Mouse (Mus musculus) embryonic facial prominence, embryonic 10.5 days (tissue): Measurements from ENCODE around the gene Tango6. TPM values are rescaled to one million over a fixed set of nuclear protein-coding genes. Genes with fewer than 3 reads are reported as not detected.
A peak's percentile ranks its signal among the peaks of the same experiment; 100 is the strongest.

Source experiments
- DNase-seq: peaks from one replicate; pipeline ENCODE4 v3.0.0-alpha.2; 2017; ENCODE audit warnings: low spot score
- H3K27ac ChIP-seq: fragments of 300-500 bp; sonication (generic); replicated peaks from 2 replicates; pipeline ENCODE4 v1.5.1; 2016; ENCODE audit warnings: mild to moderate bottlenecking
- H3K27me3 ChIP-seq: fragments of 300-500 bp; sonication (generic); replicated peaks from 2 replicates; pipeline ENCODE4 v1.6.1; 2016; ENCODE audit warnings: low read depth, mild to moderate bottlenecking; ENCODE audit not compliant: poor library complexity, severe bottlenecking
- H3K36me3 ChIP-seq: fragments of 300-500 bp; sonication (generic); replicated peaks from 2 replicates; pipeline ENCODE4 v1.6.1; 2016; ENCODE audit warnings: mild to moderate bottlenecking, moderate library complexity
- H3K4me1 ChIP-seq: fragments of 300-500 bp; sonication (generic); 2 replicates; pipeline ENCODE4 v1.6.1; 2016
- H3K4me3 ChIP-seq: fragments of 300-500 bp; sonication (generic); 2 replicates; pipeline ENCODE4 v1.5.1; 2016; ENCODE audit warnings: mild to moderate bottlenecking, moderate library complexity
- H3K9me3 ChIP-seq: fragments of 300-500 bp; sonication (generic); 2 replicates; pipeline ENCODE4 v1.6.1; 2016; ENCODE audit warnings: mild to moderate bottlenecking
- WGBS: fragments of 180-500 bp; shearing (Covaris S2); methylation state at CpG from one replicate; pipeline ENCODE4 v1.1.7; 2016; 5-methylcytosine and 5-hydroxymethylcytosine counted together
- polyA plus RNA-seq: library from polyadenylated mRNA; unstranded; fragments of >200 nt; fragmentation: Nextera tagmentation; extraction: Ambion mirVana; gene quantifications from 2 replicates; pipeline ENCODE4 v1.2.1, GENCODE M21; 2016

Tango6 gene
- polyA plus RNA-seq, result 16.3 and 16.8 TPM in 2 replicates

DNA sequence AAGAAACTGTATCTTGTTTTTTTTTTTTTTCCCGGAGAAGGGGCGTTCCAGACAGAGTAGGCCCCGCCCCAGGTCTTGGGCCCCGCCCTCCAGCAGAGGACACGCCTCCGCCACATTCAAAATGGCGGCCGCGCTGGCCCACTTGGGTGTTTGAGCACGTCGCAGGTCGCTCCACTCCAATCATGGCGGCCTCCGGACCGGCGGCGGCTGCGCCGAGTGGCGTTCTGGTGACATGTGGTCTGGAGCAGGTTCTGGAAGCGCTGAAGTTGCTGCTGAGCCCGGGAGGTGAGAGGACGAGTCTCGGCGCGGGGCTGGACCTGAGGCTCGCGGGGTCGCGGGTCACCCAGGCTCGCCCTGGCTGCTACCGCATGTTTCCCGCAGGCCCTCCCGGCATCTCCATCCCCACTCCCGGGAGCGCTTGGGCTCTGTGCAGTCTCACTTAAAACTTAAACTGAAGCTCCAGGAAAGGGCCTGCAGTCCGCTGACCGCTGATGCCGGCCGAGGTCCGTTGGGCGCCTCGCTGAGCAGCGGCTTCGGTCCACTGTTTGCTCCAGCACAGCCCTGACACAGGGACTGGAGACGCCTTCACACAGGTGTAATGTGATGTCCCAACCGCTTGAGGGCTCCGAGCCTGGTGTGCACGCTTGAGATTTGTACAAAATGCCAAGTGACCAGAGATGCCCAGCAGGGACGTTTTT, at the start of gene Tango6:
Gene Tango6, plus strand, starts transcription at position 98 of the 698 bp plus-strand sequence.
- H3K27ac ChIP-seq, result peak within 1 kb of the TSS; percentile 94
- 0 out of 2 replicates have a peak, but pooled peaks cover 6% of the 10 kb centered on the region for H3K9me3 ChIP-seq
- H3K4me3 ChIP-seq, result peak within 1 kb of the TSS; percentile 76
- peaks cover 4% of the 10 kb centered on the region for H3K36me3 ChIP-seq
- WGBS, result under 1% methylated on average over 50 of the region's 50 CpGs
- peak; percentile 94 for DNase-seq
- H3K4me1 ChIP-seq, result peaks cover 19% of the 10 kb centered on the region
- H3K27me3 ChIP-seq, result no peaks in the 10 kb centered on the region

DNA sequence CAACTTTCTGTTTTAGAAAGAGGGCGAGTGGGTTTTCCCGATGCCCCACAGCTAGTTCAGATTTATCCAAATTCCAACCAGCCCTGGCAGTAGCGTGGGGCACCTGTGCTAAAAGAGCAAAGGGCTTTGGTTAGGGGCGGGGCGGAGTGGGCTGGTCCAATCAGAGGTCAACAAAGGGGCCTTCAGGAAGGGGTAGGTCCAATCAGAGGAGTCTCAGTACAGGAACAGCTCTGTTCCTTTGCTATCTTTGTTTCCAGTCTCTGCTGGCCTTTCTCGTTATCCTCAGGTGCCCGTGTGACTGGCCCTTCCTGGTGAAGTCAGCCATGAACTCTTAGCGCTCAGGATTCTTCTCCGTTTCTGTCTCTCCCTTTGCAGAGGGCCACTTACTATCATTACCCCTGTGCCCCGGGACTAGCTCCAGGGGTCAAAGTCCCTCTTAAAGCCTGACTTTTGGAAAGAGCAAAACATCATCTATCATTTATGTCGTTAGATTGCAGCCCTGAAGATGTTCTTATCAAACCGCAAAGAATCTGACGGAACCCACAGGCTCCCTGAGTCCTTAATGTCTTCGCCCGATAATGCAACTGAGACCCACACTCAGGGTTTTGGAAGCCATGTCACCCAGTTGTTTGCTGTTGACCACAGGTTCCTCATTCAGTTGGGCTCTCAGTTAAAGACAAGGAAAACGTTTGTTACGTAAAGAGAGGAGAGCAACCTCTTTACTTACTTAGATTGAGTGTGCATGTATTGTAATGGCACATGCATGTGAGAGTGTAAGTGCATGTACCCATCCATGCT, 49.3 kb upstream of the Tango6 start:
- DNase-seq, result no peak
- Histone ChIP-seq H3K36me3 (no peaks in the 10 kb centered on the region), H3K27me3 (peaks cover 3% of the 10 kb centered on the region; the same call in 1 of the 2 replicates), H3K9me3 (no peaks in the 10 kb centered on the region), H3K4me3 (no peak overlapping the region), H3K4me1 (peaks cover 46% of the 10 kb centered on the region), H3K27ac (no peak overlapping the region)
- WGBS, result 70% methylated on average over 17 of the region's 17 CpGs

DNA sequence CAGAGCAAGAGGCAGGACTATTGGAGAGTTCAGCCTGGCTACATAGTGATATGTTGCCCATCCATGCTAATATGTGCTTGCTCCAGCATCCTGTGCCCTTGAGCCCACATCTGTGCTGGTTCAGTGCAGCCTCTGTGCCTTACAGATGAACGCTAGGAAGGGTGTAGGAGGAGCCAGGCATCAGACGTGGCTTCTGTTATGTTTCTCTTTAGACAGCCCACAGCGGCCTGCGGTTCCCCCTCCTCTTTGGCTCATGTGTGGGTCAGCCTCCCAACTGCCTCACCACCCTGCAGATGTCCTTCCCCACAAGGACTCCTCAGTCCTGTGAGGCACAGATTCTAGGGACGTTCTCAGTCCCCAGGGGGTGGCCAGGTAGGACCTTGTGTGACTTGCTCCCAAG, 47.6 kb upstream of the Tango6 start:
- H3K9me3 ChIP-seq, result no peaks in the 10 kb centered on the region
- no peaks in the 10 kb centered on the region for H3K36me3 ChIP-seq
- no peak overlapping the region for H3K4me3 ChIP-seq
- peaks cover 40% of the 10 kb centered on the region for H3K4me1 ChIP-seq
- H3K27ac ChIP-seq, result no peak overlapping the region
- H3K27me3 ChIP-seq, result peaks cover 3% of the 10 kb centered on the region; the same call in 1 of the 2 replicates
- 46% methylated on average over 5 of the region's 5 CpGs for WGBS
- no peak for DNase-seq

DNA sequence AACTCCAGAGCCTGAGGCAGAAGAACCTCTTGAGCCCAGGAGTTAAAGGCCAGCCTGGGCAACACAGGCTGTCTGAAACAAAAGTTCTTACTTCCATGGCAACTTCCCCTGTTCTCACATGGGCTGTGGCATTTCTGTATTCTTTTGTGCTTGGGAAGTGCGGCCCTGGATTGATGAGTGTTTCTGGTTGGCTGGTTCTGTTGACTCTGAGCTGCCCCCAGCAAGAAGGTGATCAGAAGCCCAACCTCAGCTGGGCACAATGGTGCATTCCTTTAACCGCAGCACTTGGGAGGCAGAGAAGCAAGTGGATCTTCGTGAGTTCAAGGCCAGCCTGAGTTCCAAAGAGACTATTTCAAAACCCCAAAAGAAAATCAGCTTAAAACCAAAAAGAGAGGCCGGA, 45.4 kb upstream of the Tango6 start:
- Histone ChIP-seq H3K4me3 (no peak overlapping the region), H3K4me1 (peaks cover 42% of the 10 kb centered on the region), H3K27ac (no peak overlapping the region), H3K9me3 (no peaks in the 10 kb centered on the region), H3K27me3 (no peaks in the 10 kb centered on the region; the same call in 1 of the 2 replicates), H3K36me3 (no peaks in the 10 kb centered on the region)
- WGBS, result 82% methylated on average over 4 of the region's 4 CpGs
- DNase-seq, result no peak

DNA sequence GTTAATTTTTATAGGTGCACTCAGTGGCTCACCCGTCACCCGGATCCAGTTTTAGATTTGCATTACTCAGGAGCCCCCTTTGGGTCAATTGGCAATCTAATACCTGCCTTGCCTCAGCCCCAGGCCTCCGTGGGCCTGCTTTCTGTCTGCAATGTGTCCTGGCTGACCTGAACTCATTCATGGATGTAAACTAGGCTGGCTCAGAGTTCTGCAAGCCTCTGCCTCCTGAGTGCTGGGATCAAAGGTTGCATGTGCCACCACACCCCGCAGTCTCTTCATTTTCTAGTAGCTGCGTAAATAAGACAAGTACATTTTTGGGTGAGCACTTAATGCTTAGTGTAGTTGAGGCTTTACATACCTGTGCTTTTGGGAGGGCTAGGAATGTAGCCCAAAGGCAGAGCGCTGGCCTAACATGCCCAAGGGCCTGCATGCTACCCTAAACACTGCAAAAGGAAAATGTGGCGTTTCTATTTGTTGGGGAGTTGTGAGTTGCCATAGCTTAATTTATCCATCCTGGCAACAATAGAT, 44.0 kb upstream of the Tango6 start:
- no peaks in the 10 kb centered on the region for H3K27me3 ChIP-seq
- no peak overlapping the region for H3K27ac ChIP-seq
- no peaks in the 10 kb centered on the region for H3K9me3 ChIP-seq
- 84% methylated on average over 7 of the region's 7 CpGs for WGBS
- H3K36me3 ChIP-seq, result no peaks in the 10 kb centered on the region
- peaks cover 34% of the 10 kb centered on the region for H3K4me1 ChIP-seq
- H3K4me3 ChIP-seq, result no peak overlapping the region
- no peak for DNase-seq

DNA sequence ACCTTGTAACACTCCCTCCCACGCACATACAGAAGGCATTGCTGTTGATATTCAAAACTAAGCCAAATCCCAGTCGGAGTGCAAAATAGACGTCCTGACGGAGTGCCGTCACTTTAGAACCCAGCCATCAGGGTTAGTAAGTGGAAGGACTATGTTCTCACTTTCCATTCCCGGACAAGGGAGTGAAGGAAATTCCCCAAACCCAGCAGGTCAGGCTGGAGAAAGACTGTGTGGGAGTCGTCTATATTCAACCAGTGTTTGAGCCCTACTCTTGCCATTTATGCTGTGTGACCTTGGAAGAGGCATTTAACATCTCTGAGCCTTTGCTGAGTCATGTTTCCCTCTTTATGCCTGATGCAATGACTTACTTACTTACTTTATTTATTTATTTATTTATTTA, 42.7 kb upstream of the Tango6 start:
- Histone ChIP-seq H3K9me3 (no peaks in the 10 kb centered on the region), H3K4me1 (peaks cover 36% of the 10 kb centered on the region), H3K4me3 (no peak overlapping the region), H3K27ac (no peak overlapping the region), H3K36me3 (no peaks in the 10 kb centered on the region), H3K27me3 (no peaks in the 10 kb centered on the region)
- WGBS, result 88% methylated on average over 7 of the region's 7 CpGs
- DNase-seq, result no peak

DNA sequence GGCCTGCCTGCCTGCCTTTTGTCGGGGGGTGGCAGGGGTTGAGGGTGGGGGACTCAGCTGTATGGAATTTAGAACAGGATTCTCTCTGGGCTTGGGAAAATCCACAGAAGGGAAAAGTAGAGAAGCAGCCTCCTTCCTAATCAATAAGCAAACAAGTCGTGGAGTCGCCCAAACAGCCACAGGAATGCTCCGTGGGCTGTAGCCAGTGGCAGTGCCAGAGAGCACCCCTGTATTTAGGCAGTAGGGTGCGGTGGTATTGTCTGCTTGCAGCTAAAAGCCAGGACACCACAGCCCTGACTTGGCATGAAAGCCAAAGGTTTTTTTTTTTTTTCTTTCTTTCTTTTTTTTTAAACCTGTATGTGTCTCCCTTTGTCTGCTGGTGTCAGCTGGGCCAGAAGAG, 41.9 kb upstream of the Tango6 start:
- DNase-seq, result no peak
- H3K9me3 ChIP-seq, result no peaks in the 10 kb centered on the region
- H3K4me3 ChIP-seq, result no peak overlapping the region
- no peaks in the 10 kb centered on the region for H3K27me3 ChIP-seq
- H3K4me1 ChIP-seq, result peaks cover 32% of the 10 kb centered on the region
- 77% methylated on average over 5 of the region's 5 CpGs for WGBS
- no peaks in the 10 kb centered on the region for H3K36me3 ChIP-seq
- H3K27ac ChIP-seq, result no peak overlapping the region

DNA sequence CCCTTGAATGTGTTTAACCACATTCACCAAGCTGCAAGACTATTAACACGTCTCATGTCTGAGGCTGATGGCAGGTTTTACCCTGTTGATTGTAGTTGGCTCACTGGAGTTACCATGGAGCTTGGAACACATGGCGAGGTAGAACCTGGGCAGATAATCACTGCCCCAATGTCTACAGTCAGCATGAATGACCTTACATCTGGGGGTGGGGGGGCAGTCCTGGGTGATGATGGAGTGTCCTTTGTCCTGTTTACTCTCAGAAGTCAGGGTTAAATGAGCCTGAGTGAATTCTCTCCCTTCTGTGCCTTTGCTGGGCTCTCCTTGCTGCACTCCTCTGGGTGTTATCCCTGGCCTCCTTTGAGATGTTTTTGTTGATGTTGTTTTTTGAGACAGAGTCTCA, 40.7 kb upstream of the Tango6 start:
- H3K27ac ChIP-seq, result no peak overlapping the region
- H3K27me3 ChIP-seq, result no peaks in the 10 kb centered on the region
- WGBS, result 80% methylated on average over 2 of the region's 2 CpGs
- no peaks in the 10 kb centered on the region for H3K36me3 ChIP-seq
- peaks cover 23% of the 10 kb centered on the region; the same call in 1 of the 2 replicates for H3K4me1 ChIP-seq
- H3K4me3 ChIP-seq, result no peak overlapping the region
- no peaks in the 10 kb centered on the region for H3K9me3 ChIP-seq
- DNase-seq, result no peak

DNA sequence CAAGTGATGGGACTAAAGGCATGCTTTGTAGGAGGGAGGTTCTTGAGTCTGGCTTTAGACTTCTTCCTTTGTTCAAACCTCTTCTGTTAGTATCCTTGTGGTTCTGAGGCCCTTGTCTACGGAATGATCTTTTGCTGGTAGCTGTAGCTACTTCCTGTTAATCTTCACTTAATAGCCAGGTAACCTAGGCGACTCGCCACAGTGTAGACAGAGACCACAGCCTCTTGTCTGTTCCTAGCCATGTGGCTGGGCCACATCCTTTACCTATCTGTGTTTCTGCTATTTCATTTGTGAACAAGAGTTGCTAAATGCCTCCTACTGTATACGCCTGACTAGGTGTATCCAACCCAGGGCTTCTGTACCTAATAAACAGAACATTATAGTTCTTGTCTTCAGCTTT, 39.8 kb upstream of the Tango6 start:
- 90% methylated on average over 4 of the region's 4 CpGs for WGBS
- Histone ChIP-seq H3K27me3 (no peaks in the 10 kb centered on the region), H3K4me1 (peaks cover 23% of the 10 kb centered on the region; the same call in 1 of the 2 replicates), H3K9me3 (no peaks in the 10 kb centered on the region), H3K4me3 (no peak overlapping the region), H3K36me3 (no peaks in the 10 kb centered on the region), H3K27ac (no peak overlapping the region)
- DNase-seq, result no peak

DNA sequence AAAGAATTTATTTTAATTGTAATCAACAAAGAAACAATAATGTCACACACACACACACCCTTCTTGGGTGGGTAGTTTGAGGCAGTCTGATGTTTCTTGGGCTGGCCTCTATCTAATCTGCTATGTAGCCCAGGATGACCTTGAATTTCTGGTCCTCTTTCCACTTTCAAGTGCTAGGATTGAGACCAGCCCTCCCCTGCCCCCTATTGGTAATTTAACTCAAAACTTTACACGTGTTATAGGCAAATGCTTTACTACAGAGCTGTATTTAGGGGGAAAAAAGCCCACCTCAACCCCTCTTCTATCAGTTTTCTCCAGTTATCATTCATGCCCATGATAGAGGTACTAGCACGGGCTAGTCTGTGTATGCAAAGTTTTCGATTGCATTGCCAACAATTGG, 37.9 kb upstream of the Tango6 start:
- Histone ChIP-seq H3K4me1 (peaks cover 20% of the 10 kb centered on the region; the same call in 1 of the 2 replicates), H3K27ac (no peak overlapping the region), H3K4me3 (no peak overlapping the region), H3K9me3 (no peaks in the 10 kb centered on the region), H3K36me3 (no peaks in the 10 kb centered on the region), H3K27me3 (no peaks in the 10 kb centered on the region)
- DNase-seq, result no peak
- 76% methylated on average over 3 of the region's 3 CpGs for WGBS

DNA sequence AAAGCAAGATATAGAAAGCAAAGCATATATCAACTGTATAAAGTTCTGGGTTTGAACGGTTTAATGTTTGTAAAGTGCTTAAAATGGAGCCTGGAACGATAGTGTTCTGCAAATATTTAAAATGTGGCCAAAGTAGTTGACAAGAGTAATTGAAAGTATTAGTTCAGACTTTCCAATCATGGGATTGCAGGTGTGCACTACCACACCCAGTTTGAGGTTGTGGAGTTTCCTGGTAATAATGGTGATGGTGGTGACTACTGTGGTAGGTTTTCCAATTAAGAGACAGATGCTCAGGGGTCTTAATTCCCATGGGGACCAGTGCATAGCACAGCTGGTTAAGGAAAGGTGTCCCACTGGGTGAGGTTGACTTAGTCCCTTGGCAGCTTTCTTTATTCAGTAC, 36.7 kb upstream of the Tango6 start:
- H3K9me3 ChIP-seq, result no peaks in the 10 kb centered on the region
- peaks cover 16% of the 10 kb centered on the region; the same call in 1 of the 2 replicates for H3K4me1 ChIP-seq
- no peak overlapping the region for H3K4me3 ChIP-seq
- no peak for DNase-seq
- H3K27me3 ChIP-seq, result no peaks in the 10 kb centered on the region
- no peaks in the 10 kb centered on the region for H3K36me3 ChIP-seq
- no peak overlapping the region for H3K27ac ChIP-seq
- WGBS, result 91% methylated on average over 2 of the region's 2 CpGs

DNA sequence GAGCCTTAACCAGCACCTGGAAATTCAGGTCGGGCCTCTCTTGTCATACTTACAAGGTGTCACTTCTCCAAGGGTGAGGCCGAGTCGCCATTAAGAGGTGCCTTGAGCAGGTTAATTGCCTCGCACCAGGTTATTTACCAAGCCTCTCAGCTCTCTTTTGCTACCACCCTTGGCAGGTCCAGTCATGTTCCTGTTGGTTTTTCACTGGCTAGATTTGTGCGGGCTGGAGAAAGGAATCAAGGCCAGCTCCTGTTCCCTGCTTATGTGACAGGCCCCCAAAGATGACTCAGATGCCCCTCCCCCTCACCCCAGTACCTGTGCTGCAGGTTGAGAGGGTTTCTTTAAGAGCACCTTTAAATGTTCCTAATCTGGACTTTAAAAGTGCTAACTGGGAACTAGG, 36.1 kb upstream of the Tango6 start:
- DNase-seq, result no peak
- no peaks in the 10 kb centered on the region for H3K9me3 ChIP-seq
- H3K36me3 ChIP-seq, result no peaks in the 10 kb centered on the region
- no peak overlapping the region for H3K4me3 ChIP-seq
- no peaks in the 10 kb centered on the region for H3K27me3 ChIP-seq
- no peak overlapping the region for H3K27ac ChIP-seq
- WGBS, result 70% methylated on average over 5 of the region's 5 CpGs
- peaks cover 14% of the 10 kb centered on the region; the same call in 1 of the 2 replicates for H3K4me1 ChIP-seq
